Mouse (Mus musculus) thymus, adult 2 months (tissue): ENCODE data around the gene Tuft1.

ENCODE experiments used
- CTCF ChIP-seq: fragments of 200-500 bp; IDR thresholded peaks from 2 replicates; pipeline ENCODE4 v1.5.1; 2012; ENCODE audit warnings: mild to moderate bottlenecking, control low read depth, low read length, moderate library complexity, borderline replicate concordance; ENCODE audit not compliant: control insufficient read depth, poor library complexity, insufficient read depth; ENCODE audit errors: extremely low read depth
- POLR2A ChIP-seq: fragments of 200-500 bp; IDR thresholded peaks from 2 replicates; pipeline ENCODE4 v1.6.1; 2012; ENCODE audit warnings: mild to moderate bottlenecking, low read length, control low read depth, moderate library complexity; ENCODE audit not compliant: control insufficient read depth, poor library complexity, insufficient read depth; ENCODE audit errors: extremely low read depth

DNA sequence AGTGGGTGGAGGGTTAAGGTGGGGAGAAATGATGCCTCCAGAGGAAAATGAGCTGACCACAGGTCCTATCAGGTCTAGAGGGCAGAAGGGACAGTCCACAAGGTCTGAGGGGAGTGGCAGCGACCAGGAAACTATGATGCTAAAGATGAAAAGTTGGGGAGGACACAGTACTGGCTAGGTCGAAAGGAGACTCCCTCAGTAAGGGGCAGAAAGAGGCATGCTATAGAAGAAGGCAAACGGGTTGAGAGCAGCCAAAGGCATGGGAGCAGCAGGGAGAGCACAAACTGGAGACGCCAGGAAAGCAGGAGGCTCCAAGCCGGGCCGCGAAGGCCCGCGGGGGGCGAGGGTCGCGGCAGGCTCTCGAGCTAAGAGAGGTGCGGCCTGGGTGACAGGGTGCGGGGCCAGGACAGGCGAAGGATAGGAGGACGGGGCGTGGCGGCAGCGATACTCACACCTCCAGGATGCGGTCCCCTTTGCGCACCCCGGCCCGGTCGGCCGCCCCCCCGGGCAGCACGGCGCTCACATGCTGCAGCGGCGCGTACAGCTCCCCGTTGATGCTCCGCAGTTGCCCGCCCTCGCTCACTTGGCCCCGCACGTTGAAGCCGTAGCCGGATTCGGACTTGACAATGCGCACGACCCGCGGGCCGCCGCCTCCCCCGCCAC lies 76.7 kb downstream of the Tuft1 start:
- TF ChIP-seq CTCF: no peak
- TF ChIP-seq POLR2A: no peak
